Mouse (Mus musculus) liver, adult 2 months (tissue): ENCODE results near the gene Spata2l.
"Not testable (repeated sequence)": the region's sequence is repeated elsewhere in the genome, so short reads cannot be mapped to it uniquely, and the experiment has no call there.

Experiments used
- CTCF ChIP-seq: fragments of 200-500 bp; IDR thresholded peaks from 2 replicates; pipeline ENCODE4 v1.5.1; 2011; ENCODE audit warnings: low read depth, low read length, control low read depth
- POLR2A ChIP-seq: fragments of 200-500 bp; IDR thresholded peaks from 2 replicates; pipeline ENCODE4 v1.6.1; 2011; ENCODE audit warnings: low read length, control low read depth; ENCODE audit not compliant: insufficient read depth; ENCODE audit errors: extremely low read depth

DNA sequence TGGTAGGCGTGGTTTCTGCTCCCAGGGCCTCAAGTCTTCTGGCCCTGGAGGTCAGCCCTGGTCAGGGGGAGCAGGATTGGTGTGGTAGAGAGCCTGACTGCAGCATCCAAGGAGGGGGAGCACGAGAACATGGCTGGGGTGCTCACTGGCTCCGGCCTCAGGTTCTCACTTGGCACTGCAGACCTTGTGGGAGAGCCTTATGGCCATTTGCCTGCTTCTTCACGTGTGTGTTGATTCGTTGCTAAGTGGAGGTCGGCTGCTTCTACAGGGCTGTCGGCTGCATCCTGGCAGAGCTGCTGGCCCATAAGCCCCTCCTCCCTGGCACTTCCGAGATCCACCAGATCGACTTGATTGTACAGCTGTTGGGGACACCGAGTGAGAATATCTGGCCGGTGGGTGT lies 5.7 kb downstream of the Spata2l start:
- not testable (repeated sequence) for TF ChIP-seq CTCF, POLR2A
